Mouse (Mus musculus): ENCODE data around the gene Magi2. TPM values are rescaled to one million over a fixed set of nuclear protein-coding genes. Genes with fewer than 3 reads are reported as not detected.

Magi2 gene
- polyA plus RNA-seq, 1 experiment: 0.48 TPM

DNA sequence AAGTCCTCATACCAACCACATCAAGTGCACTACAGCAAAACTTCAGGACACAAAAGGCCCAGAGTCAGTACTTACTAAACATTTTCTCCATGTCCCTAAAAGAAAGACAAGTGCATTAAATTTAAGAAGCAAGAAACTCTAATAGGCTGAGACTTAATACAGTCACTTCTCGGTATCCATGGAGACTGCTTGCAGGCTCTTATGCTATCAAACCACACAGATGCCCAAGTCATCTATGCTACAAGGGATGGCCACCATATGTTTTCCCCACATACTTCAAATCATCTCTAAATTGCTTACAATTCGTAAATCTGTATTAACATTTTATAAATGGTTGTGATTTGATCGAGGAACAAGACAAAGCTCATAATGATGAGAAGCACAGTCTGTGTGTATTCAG is 1357.9 kb downstream of the Magi2 start:
- Histone ChIP-seq H3K4me2 (ENCODE audit: low read depth) (no peak overlapping the region), H3ac (ENCODE audit: control insufficient read depth, insufficient read length) (no peak overlapping the region), H3K36me3 (ENCODE audit: control insufficient read depth, insufficient read depth) (no peaks in the 10 kb centered on the region), H3K4me3 (no peak overlapping the region), H3K27me3 (ENCODE audit: control insufficient read depth, insufficient read depth, insufficient read length) (no peaks in the 10 kb centered on the region), H3K79me2 (ENCODE audit: control insufficient read depth, insufficient read depth) (no peaks in the 10 kb centered on the region)
- TF ChIP-seq MYOG (IDR thresholded peaks at IDR 0.05; ENCODE audit: control insufficient read depth in 1 of 3, insufficient read depth in 1 of 3, insufficient read length in 2 of 3, low read depth in 2 of 3) (no peak), POLR2AphosphoS2 (IDR thresholded peaks at IDR 0.05; ENCODE audit: insufficient read length, low read depth) (no peak)

DNA sequence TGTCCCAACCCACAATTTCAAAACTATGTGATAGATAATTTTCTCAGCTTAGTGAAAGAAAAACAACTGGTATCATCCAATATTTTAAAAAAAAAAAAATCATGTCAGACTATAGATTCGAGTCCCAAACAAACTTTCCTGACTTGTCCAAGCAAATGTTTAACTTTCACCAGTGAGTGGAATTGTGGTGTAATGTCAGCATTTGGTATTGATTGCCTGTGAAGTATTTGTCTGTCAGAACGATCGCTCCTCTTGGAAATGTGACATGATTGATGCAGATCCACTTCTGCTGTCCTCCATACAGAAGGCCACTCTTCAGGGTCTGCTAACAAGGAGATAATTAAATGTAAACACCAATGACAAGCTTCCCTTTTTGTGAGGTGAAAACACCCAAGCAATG is 1362.9 kb downstream of the Magi2 start:
- no peak overlapping the region for H3ac ChIP-seq (ENCODE audit: control insufficient read depth, insufficient read length)
- TF ChIP-seq TCF3 (IDR thresholded peaks at IDR 0.05; ENCODE audit: insufficient read length, low read depth): no peak
- H3K79me2 ChIP-seq (ENCODE audit: control insufficient read depth, insufficient read depth): no peaks in the 10 kb centered on the region
- H3K36me3 ChIP-seq (ENCODE audit: control insufficient read depth, insufficient read depth): no peaks in the 10 kb centered on the region
- H3K4me3 ChIP-seq: no peak overlapping the region
- H3K27me3 ChIP-seq (ENCODE audit: control insufficient read depth, insufficient read depth, insufficient read length): no peaks in the 10 kb centered on the region
- no peak overlapping the region for H3K4me2 ChIP-seq (ENCODE audit: low read depth)

DNA sequence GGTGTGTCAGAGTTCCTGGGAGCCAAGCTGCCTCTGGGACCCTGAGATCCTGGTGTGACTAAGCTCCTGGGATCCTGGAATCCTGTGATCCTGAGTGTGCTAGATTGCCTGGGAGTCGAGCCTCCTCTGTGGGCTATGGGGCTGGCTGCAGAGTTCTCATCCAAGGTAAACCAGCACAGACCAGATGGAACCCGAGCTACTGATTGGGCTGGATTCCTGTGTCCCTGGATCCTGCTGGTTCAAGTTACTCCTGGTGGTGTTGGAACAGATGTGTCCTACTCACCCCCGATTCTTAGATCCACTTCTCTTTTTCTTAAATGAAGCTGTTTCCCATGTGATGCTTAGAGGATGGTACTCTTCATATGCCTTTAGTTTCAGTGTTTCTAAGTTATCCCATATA is 1371.4 kb downstream of the Magi2 start:
- H3K79me2 ChIP-seq (ENCODE audit: control insufficient read depth, insufficient read depth): no peaks in the 10 kb centered on the region
- no peak overlapping the region for H3K4me3 ChIP-seq
- TF ChIP-seq TCF12 (IDR thresholded peaks at IDR 0.05; ENCODE audit: insufficient read depth, poor library complexity, severe bottlenecking): no peak
- TF ChIP-seq REST (IDR thresholded peaks at IDR 0.05; ENCODE audit: insufficient read depth, insufficient read length): no peak
- H3K27me3 ChIP-seq (ENCODE audit: control insufficient read depth, insufficient read depth, insufficient read length): no peaks in the 10 kb centered on the region
- H3ac ChIP-seq (ENCODE audit: control insufficient read depth, insufficient read length): no peak overlapping the region
- H3K4me2 ChIP-seq (ENCODE audit: low read depth): no peak overlapping the region
- H3K36me3 ChIP-seq (ENCODE audit: control insufficient read depth, insufficient read depth): no peaks in the 10 kb centered on the region

DNA sequence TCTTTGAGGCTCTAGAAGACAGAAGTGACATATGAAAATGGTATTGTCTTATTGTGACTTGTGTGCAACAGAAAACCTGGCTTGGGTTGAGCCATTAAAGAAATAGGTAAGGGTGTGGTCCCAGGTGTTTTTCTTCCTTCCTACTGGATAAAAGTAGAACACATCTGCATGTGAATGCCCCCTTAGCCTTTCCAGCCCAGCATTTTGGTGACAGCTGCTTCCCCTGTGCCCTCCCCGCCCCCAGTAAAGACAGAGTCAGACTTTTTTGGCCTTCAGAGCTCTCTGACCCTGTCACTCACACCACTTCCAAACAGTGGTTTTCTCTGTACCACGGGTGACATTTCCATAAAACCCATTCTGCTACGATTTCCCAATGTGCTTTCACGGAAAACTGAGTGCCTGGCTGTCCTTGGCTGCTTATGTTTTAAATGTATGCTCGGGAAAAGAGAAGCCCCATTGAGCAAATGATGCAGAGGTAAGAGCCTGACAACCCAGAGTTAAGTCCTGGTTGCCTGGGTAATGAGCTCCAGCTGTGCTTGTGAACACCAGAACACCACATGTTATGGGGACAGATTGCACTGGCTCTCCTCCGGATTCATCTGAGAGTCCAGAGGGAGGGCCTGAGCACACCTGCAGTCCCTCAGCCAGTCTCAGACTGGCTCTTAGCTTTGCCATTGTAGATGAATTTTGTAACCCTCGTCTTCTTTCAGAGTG is 1377.1 kb downstream of the Magi2 start:
- no peak overlapping the region for H3ac ChIP-seq (ENCODE audit: control insufficient read depth, insufficient read length)
- no peaks in the 10 kb centered on the region for H3K27me3 ChIP-seq (ENCODE audit: control insufficient read depth, insufficient read depth, insufficient read length)
- no peak overlapping the region for H3K4me3 ChIP-seq
- no peaks in the 10 kb centered on the region for H3K36me3 ChIP-seq (ENCODE audit: control insufficient read depth, insufficient read depth)
- H3K4me2 ChIP-seq (ENCODE audit: low read depth): no peak overlapping the region
- no peaks in the 10 kb centered on the region for H3K79me2 ChIP-seq (ENCODE audit: control insufficient read depth, insufficient read depth)
- TF ChIP-seq POLR2AphosphoS2 (IDR thresholded peaks at IDR 0.05; ENCODE audit: insufficient read length, low read depth): no peak
- TF ChIP-seq REST (IDR thresholded peaks at IDR 0.05; ENCODE audit: insufficient read depth, insufficient read length): no peak
- TF ChIP-seq TCF12 (IDR thresholded peaks at IDR 0.05; ENCODE audit: insufficient read depth, poor library complexity, severe bottlenecking): no peak
- no peak for TF ChIP-seq E2F4 (IDR thresholded peaks at IDR 0.05; ENCODE audit: insufficient read depth)
- no peak for TF ChIP-seq CEBPB (IDR thresholded peaks at IDR 0.05; ENCODE audit: insufficient read depth, poor library complexity, severe bottlenecking)
- no peak for TF ChIP-seq SRF (IDR thresholded peaks at IDR 0.05; ENCODE audit: control insufficient read depth, insufficient read length, low read depth)
- TF ChIP-seq TCF3 (IDR thresholded peaks at IDR 0.05; ENCODE audit: insufficient read length, low read depth): no peak
- no peak for TF ChIP-seq POLR2A (IDR thresholded peaks at IDR 0.05; ENCODE audit: insufficient read length, low read depth)
- TF ChIP-seq MYOG (IDR thresholded peaks at IDR 0.05; ENCODE audit: control insufficient read depth in 1 of 3, insufficient read depth in 1 of 3, insufficient read length in 2 of 3, low read depth in 2 of 3): no peak
- no peak for TF ChIP-seq MYOD1 (IDR thresholded peaks at IDR 0.05; ENCODE audit: control insufficient read depth in 1 of 3, insufficient read length in 2 of 3, low read depth in 2 of 3)
- TF ChIP-seq MAX (IDR thresholded peaks at IDR 0.05; ENCODE audit: low read depth): no peak

DNA sequence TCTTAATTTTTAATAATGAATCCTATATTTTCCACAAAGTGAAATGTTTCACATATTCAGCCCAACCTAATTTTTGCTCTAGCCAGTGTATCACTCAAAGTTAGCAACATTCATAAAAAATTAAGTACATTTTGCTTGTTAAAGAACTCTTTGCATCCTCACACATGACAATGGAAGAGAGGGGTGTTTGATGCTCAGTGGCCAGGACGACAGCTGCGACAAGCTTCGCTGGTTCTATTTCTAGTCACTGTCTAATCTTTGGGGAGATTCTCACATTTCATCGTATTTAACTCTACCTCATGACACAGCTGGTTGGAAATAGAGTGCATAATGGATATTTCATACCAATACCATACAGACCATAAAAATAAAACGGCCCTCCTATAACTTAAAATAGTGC is 1379.7 kb downstream of the Magi2 start:
- Histone ChIP-seq H3K79me2 (ENCODE audit: control insufficient read depth, insufficient read depth) (no peaks in the 10 kb centered on the region), H3ac (ENCODE audit: control insufficient read depth, insufficient read length) (no peak overlapping the region), H3K36me3 (ENCODE audit: control insufficient read depth, insufficient read depth) (no peaks in the 10 kb centered on the region), H3K27me3 (ENCODE audit: control insufficient read depth, insufficient read depth, insufficient read length) (no peaks in the 10 kb centered on the region), H3K4me2 (ENCODE audit: low read depth) (peak overlapping the region; percentile 8), H3K4me3 (no peak overlapping the region)
- TF ChIP-seq TCF12 (IDR thresholded peaks at IDR 0.05; ENCODE audit: insufficient read depth, poor library complexity, severe bottlenecking) (peak; percentile 5), SRF (IDR thresholded peaks at IDR 0.05; ENCODE audit: control insufficient read depth, insufficient read length, low read depth) (no peak), TCF3 (IDR thresholded peaks at IDR 0.05; ENCODE audit: insufficient read length, low read depth) (no peak), MYOG (IDR thresholded peaks at IDR 0.05; ENCODE audit: control insufficient read depth in 1 of 3, insufficient read depth in 1 of 3, insufficient read length in 2 of 3, low read depth in 2 of 3) (peak in 2 of 3 experiments; percentile 15 to 28), MAX (IDR thresholded peaks at IDR 0.05; ENCODE audit: low read depth) (no peak), POLR2A (IDR thresholded peaks at IDR 0.05; ENCODE audit: insufficient read length, low read depth) (no peak), POLR2AphosphoS2 (IDR thresholded peaks at IDR 0.05; ENCODE audit: insufficient read length, low read depth) (no peak), CEBPB (IDR thresholded peaks at IDR 0.05; ENCODE audit: insufficient read depth, poor library complexity, severe bottlenecking) (no peak), MYOD1 (IDR thresholded peaks at IDR 0.05; ENCODE audit: control insufficient read depth in 1 of 3, insufficient read length in 2 of 3, low read depth in 2 of 3) (peak in 2 of 3 experiments; percentile 76 to 78), USF1 (IDR thresholded peaks at IDR 0.05; ENCODE audit: low read depth) (no peak), REST (IDR thresholded peaks at IDR 0.05; ENCODE audit: insufficient read depth, insufficient read length) (no peak), E2F4 (IDR thresholded peaks at IDR 0.05; ENCODE audit: insufficient read depth) (no peak)

Data from myocyte (in vitro differentiated cells).